Mouse (Mus musculus) megakaryocyte, embryonic 14.5 days (primary cell): ENCODE data around the gene Gm39566.

Experiments
- FLI1 ChIP-seq: IDR thresholded peaks from 2 replicates; pipeline ENCODE4 v1.6.1; 2012; ENCODE audit warnings: low read length, inconsistent platforms, mixed read lengths
- GATA1 ChIP-seq: IDR thresholded peaks from 3 replicates; pipeline ENCODE4 v1.6.1; 2012; ENCODE audit warnings: mixed read lengths, low read length, inconsistent platforms, borderline replicate concordance

GRCm38 (mm10) chr11:69777504-69778257 lies 37.4 kb downstream of the Gm39566 start:
- TF ChIP-seq FLI1 (no peak), GATA1 (no peak)
